Mouse (Mus musculus) retina, postnatal 1 day (tissue): Measurements from ENCODE around the gene 1700016C15Rik.

ENCODE experiments used
- DNase-seq: peaks from one replicate; pipeline ENCODE4 v3.0.0-alpha.2; 2012

Gene 1700016C15Rik

GRCm38 (mm10) chr1:177729043-177730024 lies at the start of gene 1700016C15Rik:
Gene 1700016C15Rik, plus strand, starts transcription at chr1:177729814.
- peak; percentile 44 for DNase-seq

GRCm38 (mm10) chr1:177681239-177681638 lies 48.4 kb upstream of the 1700016C15Rik start:
- DNase-seq = no peak

- DNase-seq = peak; percentile 61
Observed at GRCm38 (mm10) chr1:177683931-177684836, 45.4 kb upstream of the 1700016C15Rik start.

- DNase-seq = peak; percentile 80
Observed at GRCm38 (mm10) chr1:177684901-177685300, 44.7 kb upstream of the 1700016C15Rik start.

- DNase-seq = no peak
Observed at GRCm38 (mm10) chr1:177686137-177686536, 43.5 kb upstream of the 1700016C15Rik start.

DNA sequence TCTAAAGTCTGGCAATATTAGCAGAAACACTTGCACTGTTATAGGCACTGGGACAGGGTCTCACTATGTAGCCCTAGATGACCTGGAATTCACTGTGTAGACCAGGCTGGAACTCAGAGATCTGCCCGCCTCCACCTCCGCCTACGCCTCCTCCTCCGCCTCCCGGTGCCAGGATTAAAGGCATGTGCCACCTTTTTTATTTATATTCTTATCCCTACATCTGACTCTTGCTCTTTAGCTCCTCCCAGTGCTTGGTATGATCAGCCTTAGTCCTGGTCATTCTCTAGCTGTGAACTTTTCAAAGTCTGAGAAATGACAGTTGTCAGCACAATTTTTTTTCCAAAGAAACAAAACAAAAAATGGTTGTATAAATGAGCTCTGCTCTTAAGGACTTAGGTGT lies 42.6 kb upstream of the 1700016C15Rik start:
- no peak for DNase-seq

GRCm38 (mm10) chr1:177692491-177692890 lies 37.1 kb upstream of the 1700016C15Rik start:
- DNase-seq = no peak

- DNase-seq = no peak
Observed at GRCm38 (mm10) chr1:177693486-177694252, 35.9 kb upstream of the 1700016C15Rik start.

DNA sequence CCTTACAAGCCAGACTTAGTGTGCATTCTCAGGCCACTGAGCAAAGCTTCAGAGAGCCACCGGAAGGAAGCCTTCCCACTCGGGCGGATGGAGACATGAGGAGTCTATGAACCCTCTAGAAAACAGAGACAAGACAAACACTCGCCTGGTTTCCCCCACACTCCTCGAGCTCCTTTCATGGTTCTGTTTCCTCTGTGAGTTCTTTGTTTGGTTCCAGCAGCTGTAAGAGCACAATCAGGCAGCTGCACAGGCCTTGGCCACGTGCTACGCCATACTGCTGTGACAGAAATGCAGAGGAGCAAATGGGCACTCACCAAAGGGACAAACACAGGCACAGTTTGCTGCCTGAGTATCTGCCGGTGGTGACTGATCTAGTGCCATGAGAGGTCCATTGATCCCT lies 29.1 kb upstream of the 1700016C15Rik start:
- DNase-seq = no peak

GRCm38 (mm10) chr1:177702481-177703146 lies 27.0 kb upstream of the 1700016C15Rik start:
- DNase-seq = peak; percentile 90

GRCm38 (mm10) chr1:177703147-177703807 lies 26.3 kb upstream of the 1700016C15Rik start:
- no peak for DNase-seq

GRCm38 (mm10) chr1:177705204-177705603 lies 24.4 kb upstream of the 1700016C15Rik start:
- peak; percentile 37 for DNase-seq

GRCm38 (mm10) chr1:177707571-177707970 lies 22.0 kb upstream of the 1700016C15Rik start:
- no peak for DNase-seq

GRCm38 (mm10) chr1:177708583-177709055 lies 21.0 kb upstream of the 1700016C15Rik start:
- DNase-seq = no peak

GRCm38 (mm10) chr1:177711000-177711399 lies 18.6 kb upstream of the 1700016C15Rik start:
- peak; percentile 21 for DNase-seq

GRCm38 (mm10) chr1:177711418-177711817 lies 18.2 kb upstream of the 1700016C15Rik start:
- no peak for DNase-seq

GRCm38 (mm10) chr1:177713635-177714396 lies 15.8 kb upstream of the 1700016C15Rik start:
- DNase-seq = no peak

GRCm38 (mm10) chr1:177714397-177715012 lies 15.1 kb upstream of the 1700016C15Rik start:
- no peak for DNase-seq

DNA sequence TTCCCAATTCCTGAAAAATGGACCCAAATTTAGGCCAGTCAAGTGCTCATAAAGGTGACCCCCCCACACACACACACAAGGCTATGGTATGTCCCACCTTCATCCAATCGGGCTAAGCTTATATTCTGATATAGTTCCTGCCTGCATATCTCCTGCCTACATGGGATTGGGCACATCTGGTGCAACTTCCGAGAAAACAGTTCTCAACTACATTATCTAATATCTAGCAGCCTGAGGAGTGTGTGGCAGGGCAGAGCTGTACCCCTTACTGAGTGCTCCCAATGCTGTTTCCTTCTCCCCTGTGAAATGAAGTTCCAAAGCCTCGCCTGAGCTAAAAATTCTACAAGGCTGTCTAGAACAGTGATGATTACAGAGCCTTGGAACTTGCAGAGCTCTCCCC lies 13.2 kb upstream of the 1700016C15Rik start:
- no peak for DNase-seq
